Mouse (Mus musculus) MEL (cell line): ENCODE measurements around the gene Oas3.

ENCODE experiments used
- CHD2 ChIP-seq: IDR thresholded peaks from 2 replicates; pipeline ENCODE4 v1.6.1; 2011; ENCODE audit warnings: low read length, improper control_type of control experiment
- CTCF ChIP-seq, 3 experiments: IDR thresholded peaks in 2 of 3; conservative IDR thresholded peaks in 1 of 3; 2 replicates each; pipeline ENCODE4 v1.5.1; 2011 to 2012; ENCODE audit warnings: low read length in 3 of 3, low read depth in 2 of 3, mild to moderate bottlenecking in 2 of 3, improper control_type of control experiment in 1 of 3, inconsistent platforms in 1 of 3, mixed read lengths in 1 of 3, moderate library complexity in 1 of 3; ENCODE audit not compliant: control insufficient read depth in 1 of 3, insufficient read depth in 1 of 3, poor library complexity in 1 of 3, severe bottlenecking in 1 of 3
- ELF1 ChIP-seq: IDR thresholded peaks from 2 replicates; pipeline ENCODE4 v1.6.1; 2014; ENCODE audit warnings: low read depth, mild to moderate bottlenecking, inconsistent platforms, low read length, improper control_type of control experiment, moderate library complexity
- GABPA ChIP-seq: IDR thresholded peaks from 2 replicates; pipeline ENCODE4 v1.6.1; 2012; ENCODE audit warnings: low read depth, mild to moderate bottlenecking, inconsistent platforms, low read length, improper control_type of control experiment, moderate library complexity
- JUND ChIP-seq: IDR thresholded peaks from 2 replicates; pipeline ENCODE4 v1.6.1; 2011; ENCODE audit warnings: low read depth, mild to moderate bottlenecking, improper control_type of control experiment, low read length
- MAFK ChIP-seq: IDR thresholded peaks from 2 replicates; pipeline ENCODE4 v1.6.1; 2011; ENCODE audit warnings: low read depth, mild to moderate bottlenecking, low read length, improper control_type of control experiment, borderline replicate concordance
- POLR2A ChIP-seq, 2 experiments: IDR thresholded peaks; 2 replicates each; pipeline ENCODE4 v1.6.1; 2011 to 2012; ENCODE audit warnings: low read length in 2 of 2, mild to moderate bottlenecking in 2 of 2, control low read depth in 1 of 2, improper control_type of control experiment in 1 of 2, low read depth in 1 of 2, moderate library complexity in 1 of 2; ENCODE audit not compliant: control insufficient read depth in 1 of 2, insufficient read depth in 1 of 2, poor library complexity in 1 of 2
- RCOR1 ChIP-seq: IDR thresholded peaks from 2 replicates; pipeline ENCODE4 v1.6.1; 2012; ENCODE audit warnings: low read depth, mild to moderate bottlenecking, inconsistent platforms, low read length, improper control_type of control experiment
- TAL1 ChIP-seq: IDR thresholded peaks from 2 replicates; pipeline ENCODE4 v1.6.1; 2012; ENCODE audit warnings: mild to moderate bottlenecking, inconsistent platforms, low read length, moderate library complexity, mixed read lengths
- TBP ChIP-seq: IDR thresholded peaks from 2 replicates; pipeline ENCODE4 v1.8.0; 2011; ENCODE audit warnings: low read depth, low read length, improper control_type of control experiment

DNA sequence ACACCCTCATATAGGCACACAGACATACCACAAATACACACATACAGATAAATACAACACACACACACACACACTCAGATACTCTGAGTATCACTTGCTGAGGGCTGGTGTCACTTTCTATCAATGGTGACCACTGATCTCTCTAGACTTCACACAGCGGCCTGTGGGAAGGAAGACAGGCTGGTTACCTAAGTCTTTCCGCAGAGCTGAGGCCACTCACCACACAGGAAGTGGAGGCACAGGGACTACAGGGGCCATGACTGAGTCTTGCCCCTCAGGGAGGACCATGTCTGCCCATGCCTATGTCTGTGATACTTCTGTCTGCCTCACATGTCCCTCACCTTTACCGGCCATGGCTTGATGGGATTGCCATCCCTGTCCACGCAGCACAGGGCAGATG lies 23.2 kb downstream of the Oas3 start:
- TF ChIP-seq TBP (no peak), CTCF (IDR thresholded peaks at IDR 0.05 in 2 of 3, conservative IDR thresholded peaks at IDR 0.05 in 1 of 3; ENCODE audit: control insufficient read depth in 1 of 3, insufficient read depth in 1 of 3, low read depth in 2 of 3, low read length in 3 of 3, poor library complexity in 1 of 3, severe bottlenecking in 1 of 3) (no peak), POLR2A (IDR thresholded peaks at IDR 0.05; ENCODE audit: control insufficient read depth in 1 of 2, insufficient read depth in 1 of 2, low read depth in 1 of 2, low read length in 2 of 2, poor library complexity in 1 of 2) (no peak), CHD2 (no peak), TAL1 (no peak), RCOR1 (no peak), MAFK (no peak), GABPA (no peak), ELF1 (no peak), JUND (no peak)
